Mouse (Mus musculus) heart, adult 2 months (tissue): Measurements from ENCODE around the gene Slc28a1.

Source experiments
- CTCF ChIP-seq: fragments of 200-600 bp; IDR thresholded peaks from 2 replicates; pipeline ENCODE4 v1.8.1; 2022; ENCODE audit warnings: antibody characterized with exemption, mild to moderate bottlenecking, moderate library complexity
- EP300 ChIP-seq: fragments of 200-500 bp; IDR thresholded peaks from 2 replicates; pipeline ENCODE4 v1.6.1; 2011; ENCODE audit warnings: low read depth, low read length, control low read depth; ENCODE audit not compliant: insufficient read depth

DNA sequence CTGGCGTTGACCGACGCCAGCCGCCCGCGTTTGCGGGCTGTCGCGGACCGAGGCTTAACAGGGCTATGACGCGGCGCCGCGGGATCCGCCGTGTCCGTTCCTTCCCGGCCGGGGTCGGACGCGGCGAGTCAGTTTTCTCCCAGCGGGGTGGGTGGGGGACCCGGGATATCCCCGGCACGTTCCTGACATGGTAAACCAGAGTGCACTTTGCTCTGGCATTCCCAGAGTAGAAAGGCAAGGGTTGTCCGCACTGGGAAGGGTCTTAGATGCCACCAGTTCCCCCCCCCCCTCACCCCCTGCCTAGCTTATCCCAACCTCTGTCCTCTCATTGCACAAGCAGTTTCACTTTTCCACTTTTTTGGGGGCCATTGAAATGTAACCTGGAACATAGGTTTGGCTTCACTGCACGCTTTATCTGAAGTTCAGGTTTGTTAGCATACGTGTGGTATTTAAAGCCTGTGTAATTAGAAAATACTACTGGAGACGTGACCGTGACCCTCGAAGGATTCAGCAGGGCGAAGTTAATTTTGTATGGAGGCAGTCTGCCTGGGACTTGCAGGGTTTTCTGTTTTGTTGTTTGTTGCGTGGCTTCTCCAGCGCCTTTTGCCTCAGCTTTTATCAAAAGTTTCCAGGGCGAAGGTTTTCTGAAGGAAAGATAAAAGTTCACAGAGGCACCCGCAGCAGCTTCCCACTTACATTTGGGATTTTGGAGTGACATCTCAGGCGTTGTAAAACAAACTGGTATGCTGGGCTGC, 99.7 kb downstream of the Slc28a1 start:
- TF ChIP-seq CTCF (no peak), EP300 (no peak)
